Mouse (Mus musculus) liver, embryonic 13.5 days (tissue): ENCODE results near the gene Gm49396. TPM values are rescaled to one million over a fixed set of nuclear protein-coding genes. Genes with fewer than 3 reads are reported as not detected.
A peak's percentile ranks its signal among the peaks of the same experiment; 100 is the strongest.

ENCODE experiments used
- ATAC-seq: fragments of 200-750 bp; cut with Nextera tagmentation; 2 replicates; pipeline ENCODE4 v1.8.0; 2017; ENCODE audit warnings: low read depth, mild to moderate bottlenecking, moderate number of reproducible peaks, moderate library complexity
- DNase-seq: peaks from one replicate; pipeline ENCODE4 v3.0.0; 2022
- H3K27ac ChIP-seq: fragments of 300-500 bp; sonication (generic); 2 replicates; pipeline ENCODE4 v1.5.1; 2015; ENCODE audit warnings: moderate library complexity, mild to moderate bottlenecking, inconsistent platforms
- H3K27me3 ChIP-seq: fragments of 300-500 bp; sonication (generic); 2 replicates; pipeline ENCODE4 v1.6.1; 2015; ENCODE audit warnings: mild to moderate bottlenecking, inconsistent platforms
- H3K36me3 ChIP-seq: fragments of 300-500 bp; sonication (generic); 2 replicates; pipeline ENCODE4 v1.6.1; 2015; ENCODE audit warnings: mild to moderate bottlenecking, inconsistent platforms
- H3K4me1 ChIP-seq: fragments of 300-500 bp; sonication (generic); replicated peaks from 2 replicates; pipeline ENCODE4 v1.6.1; 2015; ENCODE audit warnings: inconsistent platforms
- H3K4me2 ChIP-seq: fragments of 300-500 bp; sonication (generic); 2 replicates; pipeline ENCODE4 v1.6.1; 2015; ENCODE audit warnings: inconsistent platforms, mild to moderate bottlenecking, moderate library complexity
- H3K4me3 ChIP-seq: fragments of 300-500 bp; sonication (generic); replicated peaks from 2 replicates; pipeline ENCODE4 v1.5.1; 2015; ENCODE audit warnings: mild to moderate bottlenecking, inconsistent platforms
- H3K9ac ChIP-seq: fragments of 300-500 bp; sonication (generic); 2 replicates; pipeline ENCODE4 v1.6.1; 2015; ENCODE audit warnings: mild to moderate bottlenecking, inconsistent platforms
- H3K9me3 ChIP-seq: fragments of 300-500 bp; sonication (generic); replicated peaks from 2 replicates; pipeline ENCODE4 v1.6.1; 2016; ENCODE audit warnings: inconsistent platforms
- WGBS: fragments of 180-500 bp; shearing (Covaris S2); methylation state at CpG from one replicate; pipeline ENCODE4 v1.1.7; 2015; ENCODE audit not compliant: insufficient replicate concordance; 5-methylcytosine and 5-hydroxymethylcytosine counted together
- polyA plus RNA-seq: library from polyadenylated mRNA; unstranded; fragments of >200 nt; fragmentation: Nextera tagmentation; extraction: Ambion mirVana; gene quantifications from 2 replicates; pipeline ENCODE4 v1.2.1, GENCODE M21; 2015

The Gm49396 gene
- polyA plus RNA-seq, 1 experiment from 2014 or later, result 3.4 TPM

- 70% methylated on average over 7 of the region's 7 CpGs for WGBS
- no peak for ATAC-seq
- Histone ChIP-seq H3K27ac (no peak overlapping the region), H3K4me2 (peak overlapping the region; percentile 50; the same call in 1 of the 2 replicates), H3K4me1 (peaks cover 15% of the 10 kb centered on the region), H3K9ac (peak overlapping the region; percentile 49; the same call in 1 of the 2 replicates), H3K4me3 (no peak overlapping the region), H3K9me3 (no peaks in the 10 kb centered on the region), H3K36me3 (no peaks in the 10 kb centered on the region), H3K27me3 (no peaks in the 10 kb centered on the region)
- no peak for DNase-seq
Measured at GRCm38 (mm10) chr7:30600651-30601050, 37.5 kb downstream of the Gm49396 start.

GRCm38 (mm10) chr7:30602583-30602982, 39.4 kb downstream of the Gm49396 start:
- no peak overlapping the region for H3K4me3 ChIP-seq
- no peak overlapping the region for H3K27ac ChIP-seq
- H3K4me2 ChIP-seq, result no peak overlapping the region
- H3K9me3 ChIP-seq, result no peaks in the 10 kb centered on the region
- 42% methylated on average over 3 of the region's 3 CpGs for WGBS
- ATAC-seq (no peak), DNase-seq (no peak)
- H3K27me3 ChIP-seq, result 0 out of 2 replicates have a peak, but pooled peaks cover 4% of the 10 kb centered on the region
- no peak overlapping the region for H3K9ac ChIP-seq
- no peaks in the 10 kb centered on the region for H3K36me3 ChIP-seq
- peaks cover 15% of the 10 kb centered on the region for H3K4me1 ChIP-seq

GRCm38 (mm10) chr7:30604424-30604823, 41.3 kb downstream of the Gm49396 start:
- no peaks in the 10 kb centered on the region for H3K9me3 ChIP-seq
- 46% methylated on average over 8 of the region's 8 CpGs for WGBS
- ATAC-seq, result no peak
- H3K4me3 ChIP-seq, result no peak overlapping the region
- H3K9ac ChIP-seq, result no peak overlapping the region
- no peak for DNase-seq
- no peak overlapping the region for H3K27ac ChIP-seq
- H3K27me3 ChIP-seq, result peaks cover 4% of the 10 kb centered on the region; the same call in 1 of the 2 replicates
- H3K4me1 ChIP-seq, result peaks cover 14% of the 10 kb centered on the region
- no peaks in the 10 kb centered on the region for H3K36me3 ChIP-seq
- no peak overlapping the region for H3K4me2 ChIP-seq

- Histone ChIP-seq H3K4me1 (peaks cover 9% of the 10 kb centered on the region), H3K4me2 (no peak overlapping the region), H3K27me3 (peaks cover 4% of the 10 kb centered on the region; the same call in 1 of the 2 replicates), H3K9me3 (no peaks in the 10 kb centered on the region), H3K36me3 (no peaks in the 10 kb centered on the region), H3K27ac (no peak overlapping the region), H3K9ac (no peak overlapping the region), H3K4me3 (no peak overlapping the region)
- DNase-seq, result no peak
- no peak for ATAC-seq
- 76% methylated on average over 8 of the region's 8 CpGs for WGBS
Measured at GRCm38 (mm10) chr7:30604944-30605343, 41.8 kb downstream of the Gm49396 start.

- H3K4me1 ChIP-seq, result no peaks in the 10 kb centered on the region
- ATAC-seq, result peak; percentile 60; the same call in 1 of the 2 replicates
- WGBS, result 13% methylated on average over 8 of the region's 8 CpGs
- no peaks in the 10 kb centered on the region for H3K36me3 ChIP-seq
- peak; percentile 29 for DNase-seq
- H3K4me2 ChIP-seq, result no peak overlapping the region
- H3K27me3 ChIP-seq, result peaks cover 4% of the 10 kb centered on the region; the same call in 1 of the 2 replicates
- H3K4me3 ChIP-seq, result no peak overlapping the region
- H3K9ac ChIP-seq, result no peak overlapping the region
- no peak overlapping the region for H3K27ac ChIP-seq
- no peaks in the 10 kb centered on the region for H3K9me3 ChIP-seq
Measured at GRCm38 (mm10) chr7:30607706-30608309, 44.7 kb downstream of the Gm49396 start.

GRCm38 (mm10) chr7:30608476-30608875, 45.3 kb downstream of the Gm49396 start:
- Histone ChIP-seq H3K4me1 (peaks cover 3% of the 10 kb centered on the region; the same call in 1 of the 2 replicates), H3K9ac (no peak overlapping the region), H3K4me3 (no peak overlapping the region), H3K27me3 (peaks cover 4% of the 10 kb centered on the region; the same call in 1 of the 2 replicates), H3K27ac (no peak overlapping the region), H3K9me3 (no peaks in the 10 kb centered on the region), H3K4me2 (no peak overlapping the region), H3K36me3 (no peaks in the 10 kb centered on the region)
- 53% methylated on average over 16 of the region's 16 CpGs for WGBS
- no peak for ATAC-seq
- DNase-seq, result no peak

- Histone ChIP-seq H3K27ac (no peak overlapping the region), H3K4me3 (no peak overlapping the region), H3K36me3 (no peaks in the 10 kb centered on the region), H3K9me3 (no peaks in the 10 kb centered on the region), H3K4me1 (peaks cover 12% of the 10 kb centered on the region), H3K4me2 (no peak overlapping the region), H3K9ac (no peak overlapping the region), H3K27me3 (peaks cover 4% of the 10 kb centered on the region; the same call in 1 of the 2 replicates)
- DNase-seq (no peak), ATAC-seq (no peak)
- WGBS, result 42% methylated on average over 7 of the region's 7 CpGs
Measured at GRCm38 (mm10) chr7:30610043-30610442, 46.9 kb downstream of the Gm49396 start.

GRCm38 (mm10) chr7:30612654-30613402, 49.7 kb downstream of the Gm49396 start, which contains the start of gene Upk1a:
Gene Upk1a (minus strand): TSS chr7:30612847.
- Histone ChIP-seq H3K36me3 (peaks cover 26% of the 10 kb centered on the region), H3K4me1 (peaks cover 23% of the 10 kb centered on the region), H3K4me2 (no peak within 1 kb of the TSS), H3K4me3 (no peak within 1 kb of the TSS), H3K9ac (no peak within 1 kb of the TSS), H3K27ac (no peak within 1 kb of the TSS), H3K9me3 (no peaks in the 10 kb centered on the region), H3K27me3 (no peaks in the 10 kb centered on the region; the same call in 1 of the 2 replicates)
- WGBS, result 72% methylated on average over 8 of the region's 8 CpGs
- ATAC-seq (no peak), DNase-seq (no peak)

GRCm38 (mm10) chr7:30613529-30614112, 50.5 kb downstream of the Gm49396 start:
- ATAC-seq, result peak; percentile 52; the same call in 1 of the 2 replicates
- no peaks in the 10 kb centered on the region for H3K27me3 ChIP-seq
- DNase-seq, result peak; percentile 49
- WGBS, result 20% methylated on average over 14 of the region's 14 CpGs
- H3K9me3 ChIP-seq, result no peaks in the 10 kb centered on the region
- H3K9ac ChIP-seq, result no peak overlapping the region
- peaks cover 34% of the 10 kb centered on the region for H3K36me3 ChIP-seq
- H3K4me1 ChIP-seq, result peaks cover 23% of the 10 kb centered on the region
- H3K27ac ChIP-seq, result no peak overlapping the region
- H3K4me2 ChIP-seq, result no peak overlapping the region
- H3K4me3 ChIP-seq, result no peak overlapping the region

GRCm38 (mm10) chr7:30614454-30614853, 51.3 kb downstream of the Gm49396 start:
- no peak overlapping the region for H3K27ac ChIP-seq
- H3K4me3 ChIP-seq, result no peak overlapping the region
- DNase-seq, result no peak
- H3K4me1 ChIP-seq, result peaks cover 23% of the 10 kb centered on the region
- H3K27me3 ChIP-seq, result no peaks in the 10 kb centered on the region
- no peak overlapping the region for H3K9ac ChIP-seq
- H3K4me2 ChIP-seq, result no peak overlapping the region
- no peaks in the 10 kb centered on the region for H3K9me3 ChIP-seq
- ATAC-seq, result no peak
- H3K36me3 ChIP-seq, result peaks cover 42% of the 10 kb centered on the region
- WGBS, result 54% methylated on average over 2 of the region's 2 CpGs

GRCm38 (mm10) chr7:30615049-30615760, 52.1 kb downstream of the Gm49396 start:
- peak; percentile 33 for ATAC-seq

More at GRCm38 (mm10) chr7:30615049-30615760, 52.1 kb downstream of the Gm49396 start:
- Histone ChIP-seq H3K9me3 (no peaks in the 10 kb centered on the region), H3K36me3 (peaks cover 47% of the 10 kb centered on the region), H3K27me3 (no peaks in the 10 kb centered on the region), H3K4me2 (no peak overlapping the region), H3K27ac (no peak overlapping the region), H3K4me1 (peaks cover 23% of the 10 kb centered on the region), H3K9ac (no peak overlapping the region), H3K4me3 (no peak overlapping the region)
- 54% methylated on average over 5 of the region's 5 CpGs for WGBS
- DNase-seq, result no peak
